Mouse (Mus musculus) forebrain, embryonic 11.5 days (tissue): ENCODE data around the gene Mybbp1a. TPM values are rescaled to one million over a fixed set of nuclear protein-coding genes. Genes with fewer than 3 reads are reported as not detected.

Experiments
- ATAC-seq: fragments of 200-750 bp; cut with Nextera tagmentation; replicated peaks from 2 replicates; pipeline ENCODE4 v1.8.0; 2017; ENCODE audit warnings: moderate TSS enrichment; ENCODE audit not compliant: low FRiP score
- DNase-seq: peaks from one replicate; pipeline ENCODE4 v3.0.0-alpha.2; 2017; ENCODE audit warnings: low spot score
- H3K27ac ChIP-seq: fragments of 300-500 bp; sonication (generic); 2 replicates; pipeline ENCODE4 v1.5.1; 2014; ENCODE audit warnings: low read depth, low read length
- H3K27me3 ChIP-seq: fragments of 300-500 bp; sonication (generic); 2 replicates; pipeline ENCODE4 v1.6.1; 2014; ENCODE audit warnings: mild to moderate bottlenecking, low read length, mixed read lengths; ENCODE audit not compliant: control insufficient read depth, insufficient read depth
- H3K36me3 ChIP-seq: fragments of 300-500 bp; sonication (generic); 2 replicates; pipeline ENCODE4 v1.6.1; 2014; ENCODE audit warnings: mild to moderate bottlenecking, low read length, moderate library complexity, mixed read lengths; ENCODE audit not compliant: control insufficient read depth, insufficient read depth
- H3K4me1 ChIP-seq: fragments of 300-500 bp; sonication (generic); replicated peaks from 2 replicates; pipeline ENCODE4 v1.6.1; 2014; ENCODE audit warnings: low read length, mixed read lengths; ENCODE audit not compliant: control insufficient read depth, insufficient read depth
- H3K4me2 ChIP-seq: fragments of 300-500 bp; sonication (generic); 2 replicates; pipeline ENCODE4 v1.6.1; 2014; ENCODE audit warnings: low read depth, mild to moderate bottlenecking, low read length, moderate library complexity, mixed read lengths; ENCODE audit not compliant: severe bottlenecking
- H3K4me3 ChIP-seq: fragments of 300-500 bp; sonication (generic); 2 replicates; pipeline ENCODE4 v1.5.1; 2014; ENCODE audit warnings: low read depth, low read length
- H3K9ac ChIP-seq: fragments of 300-500 bp; sonication (generic); 2 replicates; pipeline ENCODE4 v1.6.1; 2014; ENCODE audit warnings: low read length
- H3K9me3 ChIP-seq: fragments of 300-500 bp; sonication (generic); 2 replicates; pipeline ENCODE4 v1.6.1; 2016; ENCODE audit warnings: low read length, mixed read lengths; ENCODE audit not compliant: control insufficient read depth
- WGBS: fragments of 180-500 bp; shearing (Covaris S2); extraction: QIAGEN DNeasy Blood & Tissue Kit; methylation state at CpG from one replicate; pipeline ENCODE4 v1.1.7; 2014; 5-methylcytosine and 5-hydroxymethylcytosine counted together
- polyA plus RNA-seq: library from polyadenylated mRNA; unstranded; fragments of >200 nt; fragmentation: Nextera tagmentation; extraction: Ambion mirVana; gene quantifications from 2 replicates; pipeline ENCODE4 v1.2.1, GENCODE M21; 2014

Mybbp1a gene
- polyA plus RNA-seq, 1 experiment from 2014 or later = 166 TPM

- ATAC-seq = no peak
- WGBS = 73% methylated on average over 5 of the region's 5 CpGs
- H3K27ac ChIP-seq = no peak overlapping the region
- H3K4me1 ChIP-seq = no peaks in the 10 kb centered on the region
- no peak overlapping the region for H3K4me3 ChIP-seq
- H3K36me3 ChIP-seq = no peaks in the 10 kb centered on the region
- DNase-seq = no peak
- no peak overlapping the region for H3K4me2 ChIP-seq
- no peak overlapping the region for H3K9ac ChIP-seq
- no peaks in the 10 kb centered on the region for H3K27me3 ChIP-seq
- H3K9me3 ChIP-seq = no peaks in the 10 kb centered on the region
Observed at GRCm38 (mm10) chr11:72461500-72461981, 20.4 kb downstream of the Mybbp1a start.

GRCm38 (mm10) chr11:72464821-72465220 lies 23.7 kb downstream of the Mybbp1a start:
- DNase-seq (no peak), ATAC-seq (no peak)
- H3K4me1 ChIP-seq = no peaks in the 10 kb centered on the region
- H3K27me3 ChIP-seq = no peaks in the 10 kb centered on the region
- H3K36me3 ChIP-seq = no peaks in the 10 kb centered on the region
- H3K27ac ChIP-seq = no peak overlapping the region
- no peak overlapping the region for H3K4me3 ChIP-seq
- WGBS = 61% methylated on average over 3 of the region's 3 CpGs
- no peaks in the 10 kb centered on the region for H3K9me3 ChIP-seq
- no peak overlapping the region for H3K9ac ChIP-seq
- no peak overlapping the region for H3K4me2 ChIP-seq

- Histone ChIP-seq H3K36me3 (no peaks in the 10 kb centered on the region), H3K4me2 (no peak overlapping the region), H3K4me1 (no peaks in the 10 kb centered on the region), H3K9ac (no peak overlapping the region), H3K4me3 (no peak overlapping the region), H3K9me3 (no peaks in the 10 kb centered on the region), H3K27ac (no peak overlapping the region), H3K27me3 (no peaks in the 10 kb centered on the region)
- 71% methylated on average over 11 of the region's 11 CpGs for WGBS
- ATAC-seq (no peak), DNase-seq (no peak)
Observed at GRCm38 (mm10) chr11:72465978-72466693, 25.0 kb downstream of the Mybbp1a start.

GRCm38 (mm10) chr11:72466694-72467507 lies 25.7 kb downstream of the Mybbp1a start:
- no peaks in the 10 kb centered on the region for H3K4me1 ChIP-seq
- no peaks in the 10 kb centered on the region for H3K9me3 ChIP-seq
- no peaks in the 10 kb centered on the region for H3K27me3 ChIP-seq
- no peak overlapping the region for H3K4me3 ChIP-seq
- DNase-seq = no peak
- H3K36me3 ChIP-seq = no peaks in the 10 kb centered on the region
- H3K4me2 ChIP-seq = no peak overlapping the region
- ATAC-seq = no peak
- H3K9ac ChIP-seq = no peak overlapping the region
- H3K27ac ChIP-seq = no peak overlapping the region
- WGBS = 71% methylated on average over 11 of the region's 11 CpGs

GRCm38 (mm10) chr11:72468525-72468924 lies 27.4 kb downstream of the Mybbp1a start:
- H3K4me1 ChIP-seq = no peaks in the 10 kb centered on the region
- no peak overlapping the region for H3K27ac ChIP-seq

GRCm38 (mm10) chr11:72469217-72469616 lies 28.1 kb downstream of the Mybbp1a start:
- no peaks in the 10 kb centered on the region for H3K36me3 ChIP-seq
- ATAC-seq = no peak; the same call in 1 of the 2 replicates
- DNase-seq = no peak
- H3K9ac ChIP-seq = no peak overlapping the region
- H3K27me3 ChIP-seq = no peaks in the 10 kb centered on the region
- no peak overlapping the region for H3K4me3 ChIP-seq
- WGBS = 40% methylated on average over 5 of the region's 5 CpGs
- no peaks in the 10 kb centered on the region for H3K4me1 ChIP-seq
- H3K4me2 ChIP-seq = no peak overlapping the region
- no peaks in the 10 kb centered on the region for H3K9me3 ChIP-seq
- H3K27ac ChIP-seq = no peak overlapping the region

More at GRCm38 (mm10) chr11:72468525-72468924, 27.4 kb downstream of the Mybbp1a start:
- H3K9me3 ChIP-seq = no peaks in the 10 kb centered on the region
- DNase-seq (no peak), ATAC-seq (no peak)
- H3K4me3 ChIP-seq = no peak overlapping the region
- H3K9ac ChIP-seq = no peak overlapping the region
- no peak overlapping the region for H3K4me2 ChIP-seq
- H3K27me3 ChIP-seq = no peaks in the 10 kb centered on the region
- no peaks in the 10 kb centered on the region for H3K36me3 ChIP-seq
- WGBS = 78% methylated on average over 5 of the region's 5 CpGs

GRCm38 (mm10) chr11:72470004-72470403 lies 28.8 kb downstream of the Mybbp1a start:
- Histone ChIP-seq H3K27ac (no peak overlapping the region; the same call in 1 of the 2 replicates), H3K4me1 (no peaks in the 10 kb centered on the region), H3K4me3 (no peak overlapping the region), H3K36me3 (no peaks in the 10 kb centered on the region), H3K27me3 (no peaks in the 10 kb centered on the region), H3K9me3 (no peaks in the 10 kb centered on the region), H3K4me2 (no peak overlapping the region), H3K9ac (no peak overlapping the region)
- ATAC-seq (no peak), DNase-seq (no peak)
- 67% methylated on average over 4 of the region's 4 CpGs for WGBS

- ATAC-seq (no peak), DNase-seq (no peak)
- Histone ChIP-seq H3K27me3 (no peaks in the 10 kb centered on the region), H3K4me3 (no peak overlapping the region), H3K9ac (no peak overlapping the region), H3K9me3 (no peaks in the 10 kb centered on the region), H3K27ac (no peak overlapping the region), H3K4me1 (no peaks in the 10 kb centered on the region), H3K4me2 (no peak overlapping the region), H3K36me3 (no peaks in the 10 kb centered on the region)
- 86% methylated on average over 6 of the region's 6 CpGs for WGBS
Observed at GRCm38 (mm10) chr11:72471381-72471780, 30.2 kb downstream of the Mybbp1a start.
